Comparison of ENCODE assay signal across 13 mouse cellular contexts in genomic region chr11:45856149-45856516, GRCm38 (mm10). TPM values are rescaled to one million over a fixed set of nuclear protein-coding genes. Genes with fewer than 3 reads are reported as not detected.
A peak's percentile ranks its signal among the peaks of the same experiment; 100 is the strongest.
DNase-seq lines count a peak whose midpoint lies in the region; ATAC-seq and TF ChIP-seq lines count a peak whose summit lies in the region.
"Had no signal": no experiment of that assay in that cellular context is flagged by ENCODE, and none has a peak within 500 bp of the region (broad histone marks: within the 10 kb centered on the region; RNA-seq: fewer than 3 reads in every experiment).

No protein-coding gene starts in this region.

- no peak for ATAC-seq in forebrain, embryonic 14.5 days
- ATAC-seq in forebrain, embryonic 15.5 days (replicated peaks): no peak
- no peak for ATAC-seq in kidney, postnatal 0 days (replicated peaks; ENCODE audit: low FRiP score, low read depth)
- ATAC-seq in liver, postnatal 0 days: no peak
- ATAC-seq: midbrain, embryonic 15.5 days had no signal

- intact Hi-C loops in heart, postnatal 10 days (cut with DNase I): no loop called here

- H3K27me3 ChIP-seq in forebrain, embryonic 14.5 days (replicated peaks; ENCODE audit: control insufficient read depth, insufficient read depth, low read length): no peaks in the 10 kb centered on the region
- H3K27me3 ChIP-seq in forebrain, embryonic 15.5 days: no peaks in the 10 kb centered on the region
- no peaks in the 10 kb centered on the region for H3K27me3 ChIP-seq in kidney, postnatal 0 days (ENCODE audit: insufficient read depth, low read length)
- no peaks in the 10 kb centered on the region for H3K27me3 ChIP-seq in liver, postnatal 0 days (ENCODE audit: insufficient read depth, low read length)
- H3K27me3 ChIP-seq: midbrain, embryonic 15.5 days had no signal

- H3K4me3 ChIP-seq in forebrain, embryonic 14.5 days (ENCODE audit: low read depth, low read length): no peak overlapping the region
- no peak overlapping the region for H3K4me3 ChIP-seq in forebrain, embryonic 15.5 days
- no peak overlapping the region for H3K4me3 ChIP-seq in kidney, postnatal 0 days (replicated peaks; ENCODE audit: low read depth, low read length)
- peak overlapping the region; percentile 96 for H3K4me3 ChIP-seq in liver, postnatal 0 days (ENCODE audit: low read depth, low read length)
- H3K4me3 ChIP-seq: midbrain, embryonic 15.5 days had no signal

- H3K27ac ChIP-seq in forebrain, embryonic 14.5 days (ENCODE audit: low read depth, low read length): no peak overlapping the region
- H3K27ac ChIP-seq in forebrain, embryonic 15.5 days (replicated peaks): no peak overlapping the region
- H3K27ac ChIP-seq in kidney, postnatal 0 days: peak overlapping the region; percentile 50
- peak overlapping the region; percentile 89 for H3K27ac ChIP-seq in liver, postnatal 0 days (ENCODE audit: low read depth)
- H3K27ac ChIP-seq: midbrain, embryonic 15.5 days had no signal

- TF ChIP-seq EP300 in liver, postnatal 0 days (IDR thresholded peaks at IDR 0.05; ENCODE audit: low read depth): peak; percentile 81

- no peak overlapping the region for H3K4me2 ChIP-seq in forebrain, embryonic 14.5 days (ENCODE audit: low read length)
- H3K4me2 ChIP-seq in forebrain, embryonic 15.5 days (replicated peaks): no peak overlapping the region
- peak overlapping the region; percentile 21 for H3K4me2 ChIP-seq in kidney, postnatal 0 days (ENCODE audit: low read length)
- peak overlapping the region; percentile 76 for H3K4me2 ChIP-seq in liver, postnatal 0 days (ENCODE audit: low read depth, low read length)
- H3K4me2 ChIP-seq: midbrain, embryonic 15.5 days had no signal

- peaks cover 6% of the 10 kb centered on the region for H3K4me1 ChIP-seq in forebrain, embryonic 14.5 days (ENCODE audit: control insufficient read depth, insufficient read depth, low read length)
- peaks cover 27% of the 10 kb centered on the region for H3K4me1 ChIP-seq in forebrain, embryonic 15.5 days
- peaks cover 17% of the 10 kb centered on the region for H3K4me1 ChIP-seq in kidney, postnatal 0 days (replicated peaks; ENCODE audit: insufficient read depth, low read length)
- H3K4me1 ChIP-seq in liver, postnatal 0 days (ENCODE audit: insufficient read depth): peaks cover 57% of the 10 kb centered on the region

- peaks cover 14% of the 10 kb centered on the region; the same call in 1 of the 2 replicates for H3K36me3 ChIP-seq in forebrain, embryonic 14.5 days (ENCODE audit: control insufficient read depth, insufficient read depth, low read length)
- no peaks in the 10 kb centered on the region for H3K36me3 ChIP-seq in forebrain, embryonic 15.5 days
- H3K36me3 ChIP-seq in kidney, postnatal 0 days (ENCODE audit: insufficient read depth, low read length): peaks cover 4% of the 10 kb centered on the region; the same call in 1 of the 2 replicates
- H3K36me3 ChIP-seq in liver, postnatal 0 days (replicated peaks; ENCODE audit: insufficient read depth, low read length): peaks cover 33% of the 10 kb centered on the region
- H3K36me3 ChIP-seq: midbrain, embryonic 15.5 days had no signal

- no peak for DNase-seq in forebrain, embryonic 14.5 days (ENCODE audit: low spot score)
- DNase-seq in kidney, postnatal 0 days (ENCODE audit: low spot score): no peak
- no peak for DNase-seq in kidney, postnatal 36 days
- peak; percentile 18 to 22 for DNase-seq in heart, postnatal 10 days
- DNase-seq in liver, postnatal 0 days: no peak
- DNase-seq in urinary bladder, postnatal 10 days (ENCODE audit: low spot score): no peak
- DNase-seq in spleen, adult 18-20 months: no peak
- DNase-seq: kidney, adult 18-20 months; layer of hippocampus, postnatal 36 days; lung, adult 2 months; right cerebral cortex, postnatal 25 days had no signal

- peak overlapping the region; percentile 25; the same call in 1 of the 2 replicates for H3K9ac ChIP-seq in forebrain, embryonic 14.5 days (ENCODE audit: low read length)
- no peak overlapping the region for H3K9ac ChIP-seq in forebrain, embryonic 15.5 days (replicated peaks)
- H3K9ac ChIP-seq in kidney, postnatal 0 days (ENCODE audit: low read depth, low read length): no peak overlapping the region
- peak overlapping the region; percentile 56 for H3K9ac ChIP-seq in liver, postnatal 0 days (replicated peaks)
- H3K9ac ChIP-seq: midbrain, embryonic 15.5 days had no signal

- no peaks in the 10 kb centered on the region for H3K9me3 ChIP-seq in forebrain, embryonic 14.5 days (replicated peaks; ENCODE audit: control insufficient read depth, low read length)
- H3K9me3 ChIP-seq in forebrain, embryonic 15.5 days: no peaks in the 10 kb centered on the region
- H3K9me3 ChIP-seq in kidney, postnatal 0 days (replicated peaks; ENCODE audit: low read length): no peaks in the 10 kb centered on the region
- H3K9me3 ChIP-seq in liver, postnatal 0 days (ENCODE audit: low read length): no peaks in the 10 kb centered on the region
- H3K9me3 ChIP-seq: midbrain, embryonic 15.5 days had no signal

- TF ChIP-seq CTCF in kidney, postnatal 0 days (IDR thresholded peaks at IDR 0.05; ENCODE audit: low read depth): no peak
- TF ChIP-seq CTCF in liver, postnatal 0 days (IDR thresholded peaks at IDR 0.05; ENCODE audit: low read depth): no peak

- WGBS in forebrain, embryonic 14.5 days: 87% methylated on average over 6 of the region's 6 CpGs
- 84% methylated on average over 6 of the region's 6 CpGs for WGBS in forebrain, embryonic 15.5 days
- 64% methylated on average over 6 of the region's 6 CpGs for WGBS in kidney, postnatal 0 days
- WGBS in liver, postnatal 0 days (ENCODE audit: insufficient replicate concordance): 33% methylated on average over 6 of the region's 6 CpGs

RNA-seq across cellular contexts. Expression of gene Clint1, which starts 4.3 kb away (rescaled TPM):
- polyA plus RNA-seq in forebrain, embryonic 14.5 days (2014; fragmentation: Nextera tagmentation; extraction: Ambion mirVana): 38.4 and 43.2 TPM in 2 replicates
- 47.4 and 51.1 TPM in 2 replicates for polyA plus RNA-seq in forebrain, embryonic 15.5 days (2015; fragmentation: Nextera tagmentation; extraction: Ambion mirVana)
- 88.4 and 90.3 TPM in 2 replicates for polyA plus RNA-seq in kidney, postnatal 0 days (2015; fragmentation: Nextera tagmentation; extraction: Ambion mirVana)
- 10 to 100 TPM; 44.6 to 45.7 TPM for total RNA-seq in heart, postnatal 10 days (2021)
- polyA plus RNA-seq in liver, postnatal 0 days (2015; fragmentation: Nextera tagmentation; extraction: Ambion mirVana): 33.6 and 37.3 TPM in 2 replicates

Comparison
In these comparisons a context has a peak if more than half of its experiments do, and no peak if none do; other contexts are left out.
1. H3K9ac ChIP-seq: peak in forebrain, embryonic 14.5 days (single experiment) and liver, postnatal 0 days (single experiment); none in forebrain, embryonic 15.5 days (single experiment) and kidney, postnatal 0 days (single experiment).
2. DNase-seq: peak in heart, postnatal 10 days (2 of 2); none in forebrain, embryonic 14.5 days (single experiment), kidney, postnatal 0 days (single experiment), kidney, postnatal 36 days (0 of 2), liver, postnatal 0 days (single experiment), urinary bladder, postnatal 10 days (single experiment) and spleen, adult 18-20 months (0 of 2).
3. H3K27ac ChIP-seq: peak in kidney, postnatal 0 days (single experiment) and liver, postnatal 0 days (single experiment); none in forebrain, embryonic 14.5 days (single experiment) and forebrain, embryonic 15.5 days (single experiment).
4. H3K4me2 ChIP-seq: peak in kidney, postnatal 0 days (single experiment) and liver, postnatal 0 days (single experiment); none in forebrain, embryonic 14.5 days (single experiment) and forebrain, embryonic 15.5 days (single experiment).